Mouse (Mus musculus) thymus, postnatal 0 days (tissue): Measurements from ENCODE around the gene Cux2. TPM values are rescaled to one million over a fixed set of nuclear protein-coding genes. Genes with fewer than 3 reads are reported as not detected.

Experiments
- microRNA-seq: library from miRNA; unstranded; fragments of <30 nt; microRNA quantifications from one replicate; pipeline ENCODE4, GENCODE M21; 2016; ENCODE audit warnings: borderline number of aligned reads
- polyA plus RNA-seq: library from polyadenylated mRNA; unstranded; fragments of >200 nt; fragmentation: Nextera tagmentation; extraction: Ambion mirVana; gene quantifications from 2 replicates; pipeline ENCODE4 v1.2.1, GENCODE M21; 2015

The Cux2 gene
- polyA plus RNA-seq, 1 experiment from 2014 or later: 0.17 TPM

Small RNA genes lying within 50 kb of the gene (microRNA-seq; reads per million reads assigned to microRNA genes)
- gene Mir7031: not detected

Other genes with a start within 250 kb of the Cux2 start
- gene Sh2b3, start 212.5 kb downstream of the Cux2 start, polyA plus RNA-seq: 13.1 and 13.9 TPM in 2 replicates
- 14.0 and 15.2 TPM in 2 replicates for gene Pheta1, start 201.1 kb downstream of the Cux2 start, polyA plus RNA-seq
- gene Myl2, start 50.8 kb upstream of the Cux2 start, polyA plus RNA-seq: 1.3 and 1.7 TPM in 2 replicates
- gene Ccdc63, start 90.7 kb upstream of the Cux2 start, polyA plus RNA-seq: 0.33 and 0.40 TPM in 2 replicates
- gene Ppp1cc, start 108.2 kb upstream of the Cux2 start, polyA plus RNA-seq: 321 and 340 TPM in 2 replicates
- 22.3 and 24.6 TPM in 2 replicates for gene Hvcn1, start 156.7 kb upstream of the Cux2 start, polyA plus RNA-seq
- gene Tctn1, start 214.4 kb upstream of the Cux2 start, polyA plus RNA-seq: 1.8 and 3.3 TPM in 2 replicates
- 23.8 and 34.3 TPM in 2 replicates for gene Pptc7, start 234.3 kb upstream of the Cux2 start, polyA plus RNA-seq